Mouse (Mus musculus) Patski (cell line): ENCODE data around the gene Atox1. TPM values are rescaled to one million over a fixed set of nuclear protein-coding genes. Genes with fewer than 3 reads are reported as not detected.
"Not testable (repeated sequence)": the region's sequence is repeated elsewhere in the genome, so short reads cannot be mapped to it uniquely, and the experiment has no call there.

Experiments
- ATAC-seq: fragments of 100-300 bp; one replicate; pipeline ENCODE4 v1.8.0; 2021
- CTCF ChIA-PET: fragments of 350-600 bp; sonication (Branson Sonifier 250); formaldehyde crosslinking; loops from one replicate; lab custom pipeline; 2022; ENCODE audit warnings: inconsistent platforms; lab: Charles Lee
- POLR2A ChIA-PET: fragments of 350-600 bp; sonication (Branson Sonifier 250); formaldehyde crosslinking; loops from one replicate; lab custom pipeline; 2022; ENCODE audit warnings: antibody characterized with exemption, inconsistent platforms; lab: Charles Lee
- DNase-seq: peaks from one replicate; pipeline ENCODE4 v3.0.0-alpha.2; 2011; ENCODE audit warnings: low read depth, low spot score
- H3K27me3 ChIP-seq: fragments of 371-371 bp; one replicate; pipeline ENCODE4 v1.5.1; 2021
- CTCF ChIP-seq: fragments of 100-300 bp; IDR thresholded peaks from one replicate; pipeline ENCODE4 v1.5.1; 2021
- in situ Hi-C: fragments of 300-500 bp; cut with MboI; formaldehyde crosslinking; loops from 3 replicates; pipeline ENCODE4 v1.11.1; 2018; ENCODE audit warnings: low pct_unique_long_range_greater_than_20kb, mixed read lengths
- polyA plus RNA-seq: library from polyadenylated mRNA; unstranded; gene quantifications from one replicate; pipeline ENCODE4 v1.2.3, GENCODE M21; 2021

The Atox1 gene
- polyA plus RNA-seq, 1 experiment from 2014 or later = 254 TPM

GRCm38 (mm10) chr11:55416609-55417265, 44.3 kb downstream of the Atox1 start:
- POLR2A ChIA-PET = interaction anchor here (0.6 to 3.7 kb wide), 4 partner anchors 10 to 32 kb away, joined by 4 to 24 read pairs (median 8); no protein-coding TSS in a partner anchor

DNA sequence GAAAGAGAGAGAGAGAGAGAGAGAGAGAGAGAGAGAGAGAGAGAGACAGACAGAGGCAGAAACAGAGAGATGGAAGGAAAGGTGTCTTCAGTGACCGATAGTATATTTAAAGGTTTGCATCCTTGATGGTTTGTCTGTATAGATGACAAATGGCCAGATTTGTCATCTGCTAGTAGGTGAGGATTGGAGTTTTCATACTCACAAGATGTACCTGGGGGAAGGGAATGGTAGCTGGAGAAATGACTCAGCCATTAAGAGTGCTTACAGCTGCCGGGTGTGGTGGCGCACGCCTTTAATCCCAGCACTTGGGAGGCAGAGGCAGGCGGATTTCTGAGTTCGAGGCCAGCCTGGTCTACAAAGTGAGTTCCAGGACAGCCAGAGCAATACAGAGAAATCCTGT, 45.3 kb downstream of the Atox1 start:
- CTCF ChIA-PET = interaction anchor here (1.0 to 3.6 kb wide), 4 partner anchors 10 to 30 kb away, joined by 4 to 18 read pairs (median 8); no protein-coding TSS in a partner anchor
- POLR2A ChIA-PET = interaction anchor here (0.6 to 1.7 kb wide), 5 partner anchors 19 to 328 kb away, joined by 3 to 5 read pairs (median 3); no protein-coding TSS in a partner anchor
- DNase-seq, in situ Hi-C loops, H3K27me3 ChIP-seq, ATAC-seq: not testable (repeated sequence)

More at GRCm38 (mm10) chr11:55416609-55417265, 44.3 kb downstream of the Atox1 start:
- TF ChIP-seq CTCF = no peak
- no peak for DNase-seq
- CTCF ChIA-PET = interaction anchor here (1.1 to 3.6 kb wide), 4 partner anchors 11 to 30 kb away, joined by 3 to 18 read pairs (median 8); no protein-coding TSS in a partner anchor
- H3K27me3 ChIP-seq = no peaks in the 10 kb centered on the region
- in situ Hi-C loops = no loop called here
- ATAC-seq = no peak

DNA sequence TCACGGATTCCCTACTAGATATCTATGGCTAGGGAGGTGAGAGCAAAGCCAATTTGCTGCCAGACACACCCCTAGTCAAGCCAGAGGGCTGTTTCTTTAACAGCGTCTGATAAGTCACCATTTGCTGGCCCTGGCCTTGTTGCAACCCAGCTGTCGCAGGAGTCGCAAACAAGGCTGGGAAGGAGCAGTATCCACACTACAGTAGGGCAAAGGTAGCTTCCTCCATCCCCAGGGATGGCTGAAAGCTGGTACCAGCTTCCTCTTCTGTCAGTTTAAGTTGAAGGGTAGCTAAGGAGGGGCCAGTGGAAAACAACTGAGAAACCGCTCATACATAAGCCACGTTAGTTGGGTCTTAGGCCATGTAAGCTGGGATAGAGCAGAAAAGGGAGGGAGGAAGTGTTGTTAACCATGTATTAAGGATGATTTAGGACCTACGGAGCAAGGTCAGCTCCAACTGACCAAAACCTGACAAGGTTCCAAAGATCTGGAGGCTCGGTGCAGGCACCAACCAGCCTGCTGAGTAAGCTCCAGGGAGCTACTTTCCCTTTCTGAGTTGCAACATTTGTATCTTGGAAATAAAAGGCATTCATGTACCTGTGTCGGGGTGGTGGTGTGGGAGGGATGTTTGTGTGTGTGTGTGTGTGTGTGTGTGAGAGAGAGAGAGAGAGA, 45.9 kb downstream of the Atox1 start:
- no peak for TF ChIP-seq CTCF
- in situ Hi-C loops = no loop called here
- DNase-seq (no peak), ATAC-seq (no peak)
- no peaks in the 10 kb centered on the region for H3K27me3 ChIP-seq
- ChIA-PET POLR2A (interaction anchor here (0.7 to 1.7 kb wide), 3 partner anchors 28 to 328 kb away, joined by 3 read pairs; no protein-coding TSS in a partner anchor), CTCF (interaction anchor here (1.0 to 3.6 kb wide), 5 partner anchors 10 to 30 kb away, joined by 3 to 18 read pairs (median 5); no protein-coding TSS in a partner anchor)

DNA sequence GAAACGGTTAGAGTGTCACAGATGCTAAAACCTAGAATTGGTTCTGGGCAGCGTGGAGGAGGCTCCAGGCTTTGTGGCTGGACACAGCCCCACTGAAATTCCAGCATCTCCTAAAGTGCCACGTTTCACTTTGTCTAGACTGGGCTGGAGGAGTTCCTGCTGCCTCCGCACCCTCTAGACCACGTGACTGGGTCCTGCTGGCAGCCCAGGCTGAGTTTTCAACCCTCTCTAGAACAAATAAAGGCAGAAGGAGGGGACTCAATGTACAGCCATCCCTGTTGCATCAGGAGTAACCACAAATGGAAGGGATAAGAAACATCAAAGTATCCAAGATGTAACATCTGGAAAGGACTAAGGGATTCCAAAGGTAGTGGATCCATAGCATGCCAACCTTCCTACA, 46.7 kb downstream of the Atox1 start:
- no peak for ATAC-seq
- H3K27me3 ChIP-seq = no peaks in the 10 kb centered on the region
- POLR2A ChIA-PET = no interaction called here
- CTCF ChIA-PET = interaction anchor here (1.1 to 3.6 kb wide), 4 partner anchors 15 to 31 kb away, joined by 3 to 18 read pairs (median 6); no protein-coding TSS in a partner anchor
- DNase-seq = no peak
- in situ Hi-C loops = no loop called here
- no peak for TF ChIP-seq CTCF

DNA sequence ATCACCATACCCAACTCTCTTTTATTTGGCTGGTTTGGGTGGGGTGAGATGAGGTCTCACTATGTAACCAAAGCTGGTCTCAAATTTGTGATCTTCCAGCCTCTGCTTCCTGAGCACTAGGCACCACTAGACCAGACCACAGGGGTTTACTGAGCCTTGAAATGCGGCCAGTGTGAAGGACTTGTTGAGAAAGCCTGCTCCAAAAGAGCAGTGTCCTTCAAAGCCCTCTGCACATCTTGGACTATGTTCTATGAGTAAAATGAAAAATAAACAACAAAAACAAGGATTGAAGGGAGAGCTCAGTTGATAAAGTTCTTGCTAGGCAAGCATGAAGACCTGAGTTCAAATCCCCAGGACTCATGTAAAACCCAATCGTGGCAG, 47.6 kb downstream of the Atox1 start:
- no peaks in the 10 kb centered on the region for H3K27me3 ChIP-seq
- no peak for TF ChIP-seq CTCF
- ChIA-PET POLR2A (no interaction called here), CTCF (interaction anchor here (0.7 to 3.1 kb wide), 5 partner anchors 9 to 31 kb away, joined by 3 to 6 read pairs (median 3); no protein-coding TSS in a partner anchor)
- no peak for DNase-seq
- in situ Hi-C loops = no loop called here
- ATAC-seq = no peak

DNA sequence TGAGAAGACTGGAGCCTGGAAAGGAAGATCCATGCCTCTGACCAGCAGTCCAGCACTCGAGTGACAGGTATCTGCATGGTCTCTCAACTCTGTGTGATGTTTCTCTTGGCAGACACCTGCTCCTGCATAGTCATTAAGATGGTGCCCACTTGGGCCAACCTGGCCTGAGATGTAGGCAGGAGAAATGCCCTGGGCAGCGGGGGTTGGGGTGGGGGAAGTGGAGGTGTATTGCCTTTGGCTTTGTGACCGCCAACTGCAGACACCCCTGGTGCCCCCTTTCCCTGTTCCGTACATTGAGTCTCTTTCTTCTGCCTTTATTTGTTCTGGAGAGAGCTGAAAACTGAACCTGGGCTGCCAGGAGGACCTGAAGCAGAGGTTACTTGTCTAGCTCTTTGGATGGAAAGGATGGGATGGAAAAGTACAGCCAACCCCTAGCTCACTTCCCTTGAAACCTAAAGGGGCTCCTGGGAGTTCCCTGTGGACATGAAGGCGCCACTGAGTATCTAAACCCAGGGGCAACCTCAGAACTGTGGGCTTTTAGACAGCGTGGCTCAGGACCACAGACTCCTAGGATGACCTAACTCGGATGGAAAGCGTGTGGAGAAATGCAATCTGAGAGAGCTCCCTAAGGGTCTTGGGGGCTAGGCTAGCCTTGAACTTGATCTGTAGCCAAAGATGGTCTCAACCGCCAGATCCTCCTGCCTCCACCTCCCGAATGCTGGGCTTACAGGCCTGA, 48.2 kb downstream of the Atox1 start:
- ATAC-seq (no peak), DNase-seq (no peak)
- no peak for TF ChIP-seq CTCF
- POLR2A ChIA-PET = no interaction called here
- CTCF ChIA-PET = interaction anchor here (0.8 to 3.1 kb wide), 4 partner anchors 8 to 32 kb away, joined by 3 to 6 read pairs (median 3); no protein-coding TSS in a partner anchor
- in situ Hi-C loops = no loop called here
- no peaks in the 10 kb centered on the region for H3K27me3 ChIP-seq

DNA sequence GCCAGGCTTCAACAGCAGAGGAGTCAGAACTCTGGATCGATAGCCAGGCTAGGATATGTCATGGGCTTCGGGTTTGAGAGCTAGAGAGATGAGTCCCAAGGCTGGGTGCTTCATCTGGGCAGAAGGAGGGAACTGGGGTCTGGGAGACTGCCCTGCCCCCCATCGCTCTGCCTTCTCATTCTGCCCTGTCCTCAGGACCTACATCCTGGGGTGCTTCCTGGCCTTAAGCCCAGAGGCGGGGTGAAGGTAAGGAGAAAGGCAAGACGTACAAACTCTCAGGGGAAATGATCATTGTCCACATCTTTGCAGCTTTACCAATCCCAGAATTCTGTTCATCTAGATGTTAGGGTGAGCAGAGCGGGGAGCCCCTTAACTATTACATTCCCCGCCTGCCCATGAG, 49.0 kb downstream of the Atox1 start:
- no peak for TF ChIP-seq CTCF

GRCm38 (mm10) chr11:55410502-55410901, 50.5 kb downstream of the Atox1 start:
- no peak for ATAC-seq
- POLR2A ChIA-PET = no interaction called here
- in situ Hi-C loops = no loop called here
- no peak for TF ChIP-seq CTCF
- CTCF ChIA-PET = interaction anchor here (1.2 kb wide), 1 partner anchor 34 kb away, joined by 5 read pairs; no protein-coding TSS in a partner anchor
- no peak for DNase-seq
- H3K27me3 ChIP-seq = no peaks in the 10 kb centered on the region

More for the DNA sequence above, 49.0 kb downstream of the Atox1 start:
- no peaks in the 10 kb centered on the region for H3K27me3 ChIP-seq
- DNase-seq (no peak), ATAC-seq (no peak)
- ChIA-PET POLR2A (no interaction called here), CTCF (interaction anchor here (1.1 to 3.1 kb wide), 2 partner anchors 12 to 18 kb away, joined by 3 to 6 read pairs; no protein-coding TSS in a partner anchor)
- in situ Hi-C loops = no loop called here

- H3K27me3 ChIP-seq = no peaks in the 10 kb centered on the region
- CTCF ChIA-PET = no interaction called here
- POLR2A ChIA-PET = no interaction called here
- DNase-seq = no peak
- no peak for ATAC-seq
- in situ Hi-C loops = no loop called here
- TF ChIP-seq CTCF = no peak
Observed at GRCm38 (mm10) chr11:55410005-55410404, 51.0 kb downstream of the Atox1 start.

- in situ Hi-C loops = no loop called here
- ATAC-seq = no peak
Observed at GRCm38 (mm10) chr11:55407133-55407532, 53.9 kb downstream of the Atox1 start.

More at GRCm38 (mm10) chr11:55407133-55407532, 53.9 kb downstream of the Atox1 start:
- CTCF ChIA-PET = interaction anchor here (2.2 to 4.6 kb wide), 2 partner anchors 13 to 39 kb away, joined by 5 to 27 read pairs; no protein-coding TSS in a partner anchor
- POLR2A ChIA-PET = interaction anchor here (4.7 kb wide), 1 partner anchor 11 kb away, joined by 24 read pairs; no protein-coding TSS in a partner anchor
- DNase-seq = no peak
- TF ChIP-seq CTCF = no peak
- H3K27me3 ChIP-seq = no peaks in the 10 kb centered on the region
